Mouse (Mus musculus) liver, adult (tissue): ENCODE results near the gene Ndufa11.

Source experiments
- GATA4 ChIP-seq: IDR thresholded peaks from 2 replicates; pipeline ENCODE4 v1.6.1; 2014; ENCODE audit warnings: mild to moderate bottlenecking, low read length; ENCODE audit not compliant: insufficient replicate concordance

Ndufa11 gene

GRCm38 (mm10) chr17:56763741-56764250 is 46.2 kb downstream of the Ndufa11 start:
- no peak for TF ChIP-seq GATA4

GRCm38 (mm10) chr17:56764474-56765354 is 47.1 kb downstream of the Ndufa11 start, which contains the start of gene Dus3l:
TSS of gene Dus3l (plus strand) at chr17:56764757.
- no peak for TF ChIP-seq GATA4

GRCm38 (mm10) chr17:56765431-56765830 is 47.9 kb downstream of the Ndufa11 start:
- no peak for TF ChIP-seq GATA4

- no peak for TF ChIP-seq GATA4
Measured at GRCm38 (mm10) chr17:56766631-56767405, 49.3 kb downstream of the Ndufa11 start.

- TF ChIP-seq GATA4: no peak
Measured at GRCm38 (mm10) chr17:56767531-56768135, 50.1 kb downstream of the Ndufa11 start.

- TF ChIP-seq GATA4: no peak
Measured at GRCm38 (mm10) chr17:56768941-56769340, 51.4 kb downstream of the Ndufa11 start.

- TF ChIP-seq GATA4: no peak
Measured at GRCm38 (mm10) chr17:56769950-56770349, 52.4 kb downstream of the Ndufa11 start, which contains the start of gene Prr22. TSS of gene Prr22 (plus strand) at chr17:56770250.
